Mouse (Mus musculus) adrenal gland, postnatal 10 days (tissue): Measurements from ENCODE around the gene Insig2. TPM values are rescaled to one million over a fixed set of nuclear protein-coding genes. Genes with fewer than 3 reads are reported as not detected.
A peak's percentile ranks its signal among the peaks of the same experiment; 100 is the strongest.

Experiments
- DNase-seq: peaks from one replicate; pipeline ENCODE4 v3.0.0; 2021; ENCODE audit warnings: mixed read lengths
- long read RNA-seq, 2 experiments: library from polyadenylated mRNA; stranded (forward); transcript quantifications; one replicate each; pipeline ENCODE4 v2.0.0; 2021
- total RNA-seq, 2 experiments: library from RNA; stranded (reverse); gene quantifications; 2 replicates each; pipeline ENCODE4 v1.2.3; 2021

The Insig2 gene
- total RNA-seq = 10 to 100 TPM; 47.9 to 89.9 TPM
- long read RNA-seq, experiment 1, transcript Insig2-201 (6 exons, 2,697 nt) = minor isoform, 73 of 208 reads
- long read RNA-seq, experiment 1, transcript Insig2-202 (6 exons, 1,292 nt) = major isoform, 80 of 208 reads
- long read RNA-seq, experiment 1, partial matches to known transcripts = 5 of 208 reads
- long read RNA-seq, experiment 1, other reads (novel, unspliced or antisense) = 49 of 208 reads
- long read RNA-seq, experiment 2, transcript Insig2-201 (6 exons, 2,697 nt) = major isoform, 45 of 60 reads
- long read RNA-seq, experiment 2, partial matches to known transcripts = 2 of 60 reads
- long read RNA-seq, experiment 2, other reads (novel, unspliced or antisense) = 11 of 60 reads

DNA sequence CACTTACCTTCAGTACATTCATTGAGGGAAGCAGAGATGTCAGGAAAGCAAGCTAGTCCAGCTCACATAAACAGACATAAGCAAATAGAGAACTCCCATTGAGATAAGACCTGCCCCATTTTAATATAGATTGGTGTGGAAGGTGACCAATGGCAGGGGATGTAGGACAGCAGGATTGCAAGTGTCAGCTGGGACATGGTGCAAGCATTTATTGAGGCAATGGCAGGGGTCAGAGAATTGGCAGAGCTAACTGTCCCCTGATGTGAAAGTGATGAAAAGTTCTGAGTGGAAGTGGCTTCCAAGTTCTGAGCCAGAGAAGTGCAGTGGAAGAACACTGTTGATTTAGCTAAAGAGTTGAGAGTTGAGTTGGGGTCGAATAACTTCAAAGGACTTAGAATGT lies at the start of gene Insig2:
Insig2 (minus strand) TSS at position 105 of the 400 bp plus-strand sequence.
- no peak for DNase-seq

DNA sequence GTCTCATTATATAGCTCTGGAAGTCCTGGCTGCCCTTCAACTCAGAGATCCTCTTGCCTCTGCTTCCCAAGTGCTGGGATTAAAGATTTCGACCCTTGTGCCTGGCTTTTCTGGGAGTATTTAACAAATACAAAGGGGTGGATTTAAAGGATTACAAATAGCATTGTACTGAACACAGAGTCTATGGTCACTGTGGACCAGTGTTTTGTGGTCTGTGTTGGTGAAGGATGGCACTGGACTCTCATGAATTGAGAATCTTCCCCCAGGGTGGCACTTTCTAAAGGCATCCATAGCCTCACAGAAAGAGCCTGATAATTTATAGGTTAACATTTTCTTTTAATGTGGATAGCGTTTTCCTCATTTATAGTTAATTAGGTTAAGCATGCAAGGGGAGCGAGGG lies 49.2 kb upstream of the Insig2 start:
- no peak for DNase-seq

DNA sequence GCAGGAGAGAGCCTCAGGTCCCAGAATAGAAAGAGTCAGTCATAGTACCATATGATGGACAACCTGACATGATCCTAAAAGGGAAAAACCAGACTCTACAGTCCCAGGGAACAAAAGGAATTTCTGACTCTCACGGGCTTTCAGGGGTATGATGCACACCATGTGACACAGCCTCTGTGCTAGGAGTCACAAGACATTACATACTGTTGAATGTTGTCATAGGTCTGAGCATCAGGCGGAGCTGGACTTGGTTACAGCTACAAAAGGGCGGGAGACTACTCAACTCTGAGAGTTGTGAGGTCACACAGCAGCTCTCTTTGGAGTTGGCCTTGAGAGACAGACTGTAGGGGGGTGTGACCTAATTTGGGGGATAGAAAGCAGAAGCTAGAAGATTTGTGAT lies 47.6 kb upstream of the Insig2 start:
- DNase-seq = no peak

DNA sequence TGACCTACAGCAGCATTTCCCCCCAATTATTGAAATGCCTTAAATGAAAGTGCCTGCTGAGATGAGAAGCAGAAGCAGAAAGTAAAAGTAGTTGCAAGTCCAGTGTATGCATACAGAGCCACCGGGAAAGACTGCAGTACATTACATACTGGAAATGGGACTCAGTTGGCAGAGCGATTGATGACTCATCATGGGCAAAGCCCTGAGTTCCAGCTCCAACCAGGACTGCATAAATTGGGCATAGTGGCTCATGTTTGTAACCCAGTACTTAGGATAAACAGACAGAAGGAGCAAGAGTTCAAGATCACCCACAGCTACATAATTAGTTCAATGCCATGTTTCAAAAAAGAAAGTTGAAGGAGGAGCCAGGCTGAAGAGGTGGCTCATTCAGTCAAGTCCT lies 45.5 kb upstream of the Insig2 start:
- no peak for DNase-seq

DNA sequence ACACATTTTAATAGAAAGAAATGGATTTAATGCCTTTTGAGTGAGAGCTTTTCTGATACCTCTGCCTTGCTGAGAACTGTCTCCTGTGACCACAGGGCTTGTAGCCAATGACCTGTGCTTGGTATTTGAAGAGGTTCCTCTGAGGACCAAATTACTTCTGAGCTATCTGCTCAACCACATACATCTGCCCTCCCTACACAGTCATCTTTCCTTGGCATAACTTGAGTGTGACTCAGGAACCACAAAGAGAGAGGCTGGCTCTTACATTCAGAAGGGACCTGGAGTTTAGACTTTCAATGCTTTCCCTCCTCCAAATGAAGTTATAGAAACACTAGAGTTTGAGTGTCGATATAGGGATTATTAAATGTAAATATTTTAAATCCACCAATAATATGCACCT lies 45.0 kb upstream of the Insig2 start:
- no peak for DNase-seq

DNA sequence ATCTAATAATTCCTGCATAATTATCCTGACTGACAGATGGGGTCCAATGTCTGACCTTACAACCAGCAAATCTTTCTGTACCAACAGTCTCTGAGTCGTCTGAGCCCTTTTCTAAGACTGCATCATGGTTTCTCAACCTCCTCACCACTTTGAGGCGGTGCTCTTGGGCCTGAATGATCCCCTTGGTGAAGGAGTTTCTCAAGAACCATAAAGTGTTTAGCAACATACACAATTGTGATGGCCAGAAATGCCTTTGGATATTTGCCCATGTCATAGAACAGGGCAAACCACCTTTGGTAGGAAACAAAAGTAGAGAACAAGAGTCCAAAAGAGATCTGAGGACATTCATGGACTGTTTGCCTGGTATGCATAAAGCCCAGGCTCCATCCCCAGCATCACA lies 41.2 kb upstream of the Insig2 start:
- DNase-seq = no peak

DNA sequence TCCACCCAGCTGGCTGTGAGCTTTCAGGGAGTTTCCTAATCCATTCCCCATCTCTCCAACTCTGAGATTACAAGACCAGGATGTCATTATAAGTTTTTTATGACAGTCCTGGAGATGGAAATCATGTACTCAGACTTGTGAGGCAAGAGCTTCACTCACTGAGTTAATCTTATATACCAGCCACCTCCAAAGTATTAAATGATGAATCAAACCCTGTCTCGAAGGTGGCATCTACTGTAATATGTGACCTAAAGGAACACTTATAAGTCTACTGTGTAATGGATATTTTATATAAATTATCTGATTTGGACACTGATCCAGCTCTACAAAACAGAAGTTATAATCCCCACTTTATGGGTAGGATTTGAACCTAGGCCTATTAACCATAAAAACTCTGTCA lies 40.3 kb upstream of the Insig2 start:
- DNase-seq = no peak

DNA sequence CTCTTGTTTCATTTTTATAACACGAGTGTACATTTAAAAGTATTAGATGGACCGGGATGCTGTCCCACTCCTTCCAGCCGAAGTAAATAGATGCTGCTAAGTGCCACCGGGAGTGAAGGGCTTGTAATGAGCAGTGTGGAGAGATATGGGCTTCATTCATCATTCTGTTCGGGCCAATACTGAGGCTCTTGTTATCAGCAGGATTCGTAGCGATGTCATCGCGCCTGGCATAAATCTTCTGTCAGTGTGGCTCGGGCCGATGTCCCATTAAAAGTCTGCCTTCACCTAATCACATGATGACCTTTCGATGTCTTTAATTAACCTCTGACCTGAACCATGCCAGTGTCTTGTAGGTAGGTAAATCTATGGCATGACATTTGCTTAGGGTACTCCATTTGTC lies 39.1 kb upstream of the Insig2 start:
- no peak for DNase-seq

DNA sequence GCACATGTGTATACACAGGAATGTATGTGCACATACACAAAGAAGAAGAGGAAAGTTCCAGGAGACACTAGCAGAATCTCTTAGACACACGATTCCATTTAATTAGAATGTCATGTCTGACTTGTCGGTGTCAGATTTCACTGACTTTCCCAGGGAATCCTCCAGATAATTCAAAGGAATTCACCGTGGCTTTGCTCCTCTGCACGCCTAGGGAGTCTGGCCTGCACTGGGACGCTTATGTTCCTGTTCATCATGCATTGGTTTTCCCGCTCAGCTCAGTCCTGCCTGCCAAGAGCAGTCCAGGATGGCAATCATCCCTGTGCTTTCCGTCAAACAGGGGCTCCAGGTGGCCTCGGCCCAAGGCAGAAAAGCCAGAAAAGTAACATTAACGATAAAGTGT lies 34.9 kb upstream of the Insig2 start:
- no peak for DNase-seq

DNA sequence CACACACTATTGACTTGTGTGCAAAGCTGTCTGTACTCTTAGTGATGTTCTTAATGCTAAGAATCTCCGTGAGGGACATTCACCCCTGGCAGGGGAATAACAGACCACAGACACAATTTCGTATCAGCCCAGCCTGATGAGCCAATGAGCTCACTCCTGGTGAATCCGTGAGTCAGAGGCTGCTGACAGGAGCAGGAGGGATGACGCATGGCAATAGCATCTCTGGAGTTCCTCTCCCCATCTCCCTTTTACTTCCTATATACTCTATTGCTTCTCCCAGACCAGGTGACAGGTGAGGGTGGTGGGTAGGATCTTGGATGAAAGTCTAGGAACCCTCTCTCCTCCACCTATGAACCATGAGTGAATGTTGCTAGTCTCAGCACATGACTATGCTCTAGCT lies 28.2 kb upstream of the Insig2 start:
- DNase-seq = peak; percentile 14

DNA sequence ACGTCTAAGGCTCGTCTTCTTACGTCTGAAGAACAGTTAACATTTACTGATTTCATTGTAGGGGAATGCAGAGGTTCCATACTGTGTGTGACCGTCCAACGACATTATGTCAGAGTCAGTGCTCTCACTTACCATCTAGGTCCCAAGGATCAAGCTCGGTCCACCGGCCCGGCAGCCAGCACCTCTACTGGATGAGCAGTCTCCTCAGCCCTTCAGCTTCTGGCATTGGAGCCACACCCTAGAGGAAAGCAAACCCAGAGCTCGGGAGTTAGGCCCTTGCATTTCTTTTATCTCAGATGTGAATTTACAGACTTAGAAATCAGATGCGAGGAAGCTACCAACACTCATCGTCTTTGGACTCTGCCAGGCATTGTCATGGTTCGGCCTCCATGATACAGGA lies 27.3 kb upstream of the Insig2 start:
- no peak for DNase-seq

DNA sequence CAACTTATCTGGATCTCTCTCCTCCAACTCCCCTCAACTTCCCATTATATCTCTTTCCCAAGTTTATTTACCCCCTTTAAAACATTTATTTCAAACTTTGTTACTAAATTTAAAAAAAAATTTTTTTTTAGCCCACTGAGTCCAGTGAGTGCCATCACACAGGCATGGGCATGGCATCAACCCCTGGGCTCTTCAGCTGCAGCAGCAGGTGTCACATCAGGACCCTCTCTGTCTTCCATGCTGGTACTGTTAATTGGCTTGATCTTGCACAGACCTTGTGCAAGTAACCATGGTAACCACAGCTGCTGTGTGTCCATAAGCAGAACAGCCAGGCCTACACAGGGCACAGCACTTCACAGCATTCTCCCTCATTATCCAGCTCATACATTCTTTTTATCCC lies 21.4 kb upstream of the Insig2 start:
- DNase-seq = no peak

DNA sequence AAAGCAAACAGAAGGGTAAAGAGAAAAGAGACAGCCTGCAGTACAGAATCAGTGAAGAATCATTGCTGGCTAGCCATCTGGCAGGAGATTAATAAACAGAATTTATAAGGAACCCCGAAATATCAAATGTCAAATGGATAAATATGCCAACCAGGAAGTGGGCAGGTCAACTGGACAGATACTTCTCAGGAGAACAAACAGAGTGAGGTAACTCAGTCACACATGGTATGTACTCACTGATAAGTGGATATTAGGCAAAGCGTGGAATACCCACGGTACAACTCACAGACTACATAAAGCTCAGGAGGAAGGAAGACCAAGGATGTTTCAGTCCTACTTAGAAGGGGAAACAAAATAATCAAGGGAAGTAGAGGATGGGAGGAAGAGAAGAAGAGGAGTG lies 18.6 kb upstream of the Insig2 start:
- DNase-seq = no peak

DNA sequence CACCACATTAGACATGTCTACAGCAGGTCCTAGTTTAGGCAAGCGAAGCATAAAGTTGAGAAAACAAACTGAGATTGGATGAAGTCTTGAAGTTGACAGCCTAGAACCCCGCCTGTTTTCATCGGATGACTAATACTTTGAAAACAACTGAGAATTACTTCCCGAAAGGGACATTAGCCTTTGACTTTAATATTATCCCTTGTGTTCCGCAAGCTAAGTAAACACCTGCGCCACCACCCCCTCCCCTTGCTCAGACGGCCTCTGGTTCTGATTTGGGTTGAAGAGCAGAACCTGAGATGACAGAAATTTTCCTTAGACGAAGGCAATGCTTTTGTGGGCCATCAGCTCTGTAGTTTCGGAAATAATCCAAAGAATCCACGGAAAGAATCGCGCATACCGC lies 18.2 kb upstream of the Insig2 start:
- DNase-seq = no peak

DNA sequence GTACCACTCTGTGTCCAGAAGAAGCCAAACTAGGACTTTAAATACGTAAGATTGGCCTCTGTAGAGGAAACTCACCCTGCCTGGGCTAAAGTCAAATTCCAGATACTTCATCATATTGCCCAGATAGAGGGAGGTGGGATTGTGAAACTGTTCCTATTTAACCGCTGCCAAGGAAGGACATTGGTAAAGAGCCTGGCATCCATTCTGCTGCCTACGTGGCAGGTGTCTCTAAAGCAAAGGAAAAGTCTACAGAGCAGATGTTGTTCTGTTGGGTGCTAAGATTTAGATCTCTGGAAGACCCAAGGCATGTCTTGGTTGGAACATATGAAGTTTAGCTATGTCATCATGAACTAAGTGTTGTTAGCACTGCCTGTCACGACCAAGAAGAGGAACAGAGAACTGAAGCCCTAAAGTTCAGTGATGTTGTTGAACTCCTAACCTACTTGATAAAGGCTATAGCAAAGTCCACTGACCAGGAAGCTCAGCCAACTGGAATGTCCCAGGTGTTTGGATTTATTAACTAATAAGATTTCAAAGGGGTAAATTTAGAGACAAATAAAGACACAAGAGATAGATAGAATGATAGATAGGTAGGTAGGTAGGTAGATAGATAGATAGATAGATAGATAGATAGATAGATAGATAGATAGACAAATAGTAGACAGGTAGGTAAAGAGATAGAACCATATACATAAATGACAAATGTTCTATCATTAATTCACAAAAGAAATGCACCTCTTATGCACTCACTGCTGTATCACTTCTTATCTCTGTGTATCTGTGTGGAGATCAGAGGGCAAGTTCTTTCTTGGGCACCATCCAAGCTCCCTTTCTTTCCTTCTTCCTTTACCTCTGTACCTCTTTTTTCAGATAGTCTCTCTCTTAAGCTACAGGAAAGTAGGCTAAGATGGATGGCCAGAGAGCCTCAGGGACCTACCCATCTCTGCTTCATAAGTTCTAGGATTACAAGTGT lies 16.8 kb upstream of the Insig2 start:
- peak; percentile 15 for DNase-seq

DNA sequence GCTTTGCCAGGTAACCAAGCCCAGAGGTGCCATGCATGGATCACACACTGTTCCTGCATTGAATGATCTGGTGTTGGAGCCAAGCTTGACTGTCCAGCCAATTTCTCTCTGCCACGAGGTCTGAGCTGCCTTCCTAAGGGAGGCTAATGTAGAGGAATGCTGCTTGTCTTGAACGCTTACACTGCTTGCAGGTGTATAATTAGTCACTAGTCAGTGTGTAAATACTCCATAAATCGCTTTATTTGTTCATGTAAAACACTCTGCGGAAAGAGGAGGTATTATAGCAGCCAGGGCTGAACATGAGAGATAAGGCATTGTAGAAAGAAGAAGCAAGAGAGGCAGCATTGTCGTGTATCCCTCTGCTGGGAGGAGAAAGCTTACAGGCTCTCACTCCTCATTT lies 11.6 kb upstream of the Insig2 start:
- no peak for DNase-seq

DNA sequence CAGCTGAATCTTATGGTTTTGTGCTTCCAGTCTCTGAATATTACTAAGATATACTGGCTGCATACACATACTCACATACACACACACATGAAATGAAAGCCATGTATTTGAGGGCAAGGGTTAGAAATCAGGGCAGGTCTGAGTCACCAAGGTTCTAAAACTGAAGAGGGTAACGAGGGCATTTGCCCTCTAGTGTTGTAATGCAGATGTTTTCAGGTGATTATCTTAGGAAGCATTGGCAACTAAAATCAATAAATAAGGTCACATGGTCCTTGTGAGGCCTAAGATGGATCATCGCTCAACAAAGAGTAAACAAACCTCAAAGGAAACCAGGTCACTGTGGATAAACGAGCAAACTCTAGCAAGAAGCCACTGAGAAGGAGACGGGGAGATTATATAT lies 3.4 kb upstream of the Insig2 start:
- DNase-seq = no peak

DNA sequence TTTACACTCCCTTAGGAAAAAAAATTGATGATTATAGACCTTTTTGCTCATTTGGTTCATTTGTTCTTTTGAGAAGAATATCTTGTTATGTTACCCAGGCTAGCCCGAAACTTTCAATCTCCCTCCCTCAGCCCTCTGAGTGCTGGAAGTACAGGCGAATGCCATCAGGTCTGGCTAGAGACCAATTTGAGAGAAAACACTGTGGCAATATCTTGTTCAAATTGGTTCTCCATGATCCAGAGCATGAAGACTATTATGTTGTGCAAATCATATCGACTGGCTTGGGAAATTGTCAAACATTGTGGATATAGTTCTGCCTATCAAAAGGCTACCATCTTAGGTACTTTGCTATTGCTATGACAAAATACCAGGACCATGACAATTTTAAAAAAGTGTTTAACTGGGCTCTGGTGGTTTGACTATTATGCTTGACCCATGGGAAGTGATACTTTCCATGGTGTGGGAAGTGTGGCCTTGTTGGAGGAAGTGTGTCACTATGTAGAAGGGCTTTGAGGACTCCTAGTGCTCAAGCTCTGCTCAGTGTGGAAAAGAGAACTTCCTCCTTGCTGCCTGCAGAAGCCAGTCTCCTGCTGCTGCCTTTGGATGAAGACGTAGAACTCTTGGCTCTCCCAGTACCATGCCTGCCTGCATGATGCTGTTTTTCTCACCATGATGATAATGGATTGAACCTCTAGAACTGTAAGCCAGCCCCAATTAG lies 1.8 kb upstream of the Insig2 start:
- no peak for DNase-seq

DNA sequence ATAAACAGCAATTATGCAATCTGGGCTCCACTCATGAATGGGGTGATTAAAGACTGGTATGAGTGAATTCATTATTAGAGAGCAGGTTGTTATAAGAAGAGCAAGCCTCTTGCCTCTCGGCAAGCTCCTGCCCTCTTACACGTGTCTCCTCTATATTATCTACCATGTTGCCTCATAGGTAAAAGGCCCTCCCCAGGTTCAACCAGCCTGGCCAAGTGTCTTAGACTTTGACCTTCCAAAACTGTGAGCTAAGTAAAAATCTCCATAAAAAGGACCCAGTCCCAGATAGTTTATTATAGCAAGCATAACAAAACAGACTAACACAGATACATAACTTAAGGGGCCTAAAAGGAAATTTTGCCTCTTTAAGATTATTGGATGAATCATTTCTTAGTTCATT lies 1.8 kb downstream of the Insig2 start:
- no peak for DNase-seq

DNA sequence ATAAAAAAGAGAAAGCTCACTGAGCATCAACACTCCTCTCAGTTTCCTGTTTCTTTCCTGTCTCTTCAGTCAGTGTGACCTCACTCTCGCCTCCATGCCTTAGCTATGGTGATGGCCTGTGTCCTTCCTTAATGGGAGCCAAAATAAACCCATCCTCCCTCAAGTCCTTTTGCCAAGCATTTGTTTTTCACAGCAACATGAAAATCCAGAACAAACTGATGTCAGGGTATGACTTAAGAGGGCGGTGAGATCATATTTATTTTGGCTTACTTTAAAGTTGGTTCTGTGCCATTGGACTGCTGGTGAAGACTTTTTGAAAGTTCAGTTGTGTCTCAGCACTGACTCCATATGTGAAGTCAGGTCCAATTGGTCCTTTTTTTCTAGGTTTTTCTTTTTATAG lies 3.0 kb downstream of the Insig2 start:
- peak; percentile 15 for DNase-seq

DNA sequence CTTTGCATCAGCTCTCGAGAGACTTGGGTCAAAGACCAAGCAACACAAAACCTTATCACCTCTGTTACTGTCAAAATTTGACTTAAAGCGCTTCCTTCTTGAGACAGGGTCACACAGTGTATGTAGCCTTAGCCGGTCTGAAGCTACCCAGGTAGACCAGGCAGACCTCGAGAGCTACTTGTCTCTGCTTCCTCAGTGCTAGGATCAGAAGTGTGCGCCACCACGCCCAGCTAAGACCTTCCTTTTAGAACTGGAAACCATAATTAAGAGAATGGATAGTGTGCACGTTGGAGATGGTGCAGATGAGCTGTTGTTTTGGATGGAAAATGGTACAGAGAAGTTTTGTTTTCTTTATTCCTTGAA lies 4.2 kb downstream of the Insig2 start:
- DNase-seq = no peak

DNA sequence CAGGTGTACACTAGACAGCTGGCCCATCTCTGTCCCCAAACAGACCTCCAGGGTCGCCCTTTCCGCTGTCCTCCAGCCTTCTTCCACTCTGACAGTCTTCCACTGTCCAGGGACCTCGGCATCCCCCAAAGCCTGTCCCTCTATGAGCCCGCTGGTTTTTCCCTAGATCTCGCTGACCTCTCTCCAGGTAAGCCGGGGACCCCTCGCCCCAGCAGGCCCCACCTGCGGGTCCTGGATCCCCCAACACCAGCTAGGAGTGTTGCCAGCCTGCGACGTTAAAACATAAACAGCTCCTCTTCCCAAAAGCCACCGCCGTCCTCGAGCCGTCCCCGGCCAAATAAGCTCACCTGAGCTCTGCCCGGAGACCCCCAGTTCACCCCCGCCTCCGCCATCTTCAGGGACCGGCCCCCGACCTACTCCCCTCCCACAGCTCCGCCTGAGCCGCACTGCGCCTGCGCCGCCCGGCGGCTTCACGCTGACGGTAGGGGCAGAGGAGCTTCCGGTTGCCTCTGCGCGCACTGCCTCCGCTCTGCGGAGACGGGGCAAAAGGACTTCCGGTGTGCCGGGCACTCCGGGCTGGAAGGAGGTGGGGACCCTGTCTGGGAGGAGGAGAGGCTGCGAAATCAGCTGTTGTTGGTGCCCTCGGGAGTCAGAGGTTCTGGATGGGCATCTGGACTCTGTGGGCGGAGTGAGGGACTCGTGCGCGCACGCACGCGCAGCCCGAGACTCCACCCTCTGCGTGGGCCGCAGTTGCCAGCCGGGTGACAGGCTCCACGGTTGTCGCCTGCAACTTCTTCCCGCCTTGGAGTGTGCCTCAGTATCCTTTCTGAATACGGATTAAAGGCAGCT lies 4.8 kb downstream of the Insig2 start:
- DNase-seq = peak; percentile 95
